Mouse (Mus musculus): ENCODE results near the gene Kcnma1. TPM values are rescaled to one million over a fixed set of nuclear protein-coding genes. Genes with fewer than 3 reads are reported as not detected.

The Kcnma1 gene
- polyA plus RNA-seq, 1 experiment from 2014 or later: 2.1 TPM

GRCm38 (mm10) chr14:23989696-23990095, 24.6 kb downstream of the Kcnma1 start:
- H3K4me3 ChIP-seq (replicated peaks; ENCODE audit: low read depth, low read length): no peak overlapping the region
- no peak overlapping the region for H3K9ac ChIP-seq (ENCODE audit: low read depth, low read length)
- ATAC-seq (replicated peaks; ENCODE audit: low FRiP score, low read depth): no peak
- H3K27me3 ChIP-seq (ENCODE audit: insufficient read depth, low read length): no peaks in the 10 kb centered on the region
- no peaks in the 10 kb centered on the region for H3K36me3 ChIP-seq (ENCODE audit: insufficient read depth, low read length)
- 50% methylated on average over 11 of the region's 11 CpGs for WGBS
- H3K9me3 ChIP-seq (replicated peaks; ENCODE audit: low read length): no peaks in the 10 kb centered on the region
- no peak overlapping the region for H3K4me2 ChIP-seq (ENCODE audit: low read length)
- no peak for TF ChIP-seq CTCF (IDR thresholded peaks at IDR 0.05; ENCODE audit: low read depth)
- no peak overlapping the region for H3K27ac ChIP-seq
- H3K4me1 ChIP-seq (replicated peaks; ENCODE audit: insufficient read depth, low read length): no peaks in the 10 kb centered on the region
- peak; percentile 12 for DNase-seq (ENCODE audit: low spot score)

GRCm38 (mm10) chr14:23982205-23982604, 32.1 kb downstream of the Kcnma1 start:
- Histone ChIP-seq H3K4me1 (replicated peaks; ENCODE audit: insufficient read depth, low read length) (no peaks in the 10 kb centered on the region), H3K27me3 (ENCODE audit: insufficient read depth, low read length) (no peaks in the 10 kb centered on the region), H3K9ac (ENCODE audit: low read depth, low read length) (no peak overlapping the region), H3K36me3 (ENCODE audit: insufficient read depth, low read length) (no peaks in the 10 kb centered on the region), H3K9me3 (replicated peaks; ENCODE audit: low read length) (no peaks in the 10 kb centered on the region), H3K4me2 (ENCODE audit: low read length) (no peak overlapping the region), H3K4me3 (replicated peaks; ENCODE audit: low read depth, low read length) (no peak overlapping the region), H3K27ac (no peak overlapping the region)
- no peak for DNase-seq (ENCODE audit: low spot score)
- WGBS: 86% methylated on average over 8 of the region's 8 CpGs
- ATAC-seq (replicated peaks; ENCODE audit: low FRiP score, low read depth): no peak
- TF ChIP-seq CTCF (IDR thresholded peaks at IDR 0.05; ENCODE audit: low read depth): no peak

- no peaks in the 10 kb centered on the region for H3K27me3 ChIP-seq (ENCODE audit: insufficient read depth, low read length)
- no peak for ATAC-seq (replicated peaks; ENCODE audit: low FRiP score, low read depth)
- no peak for DNase-seq (ENCODE audit: low spot score)
- TF ChIP-seq CTCF (IDR thresholded peaks at IDR 0.05; ENCODE audit: low read depth): no peak
- H3K4me3 ChIP-seq (replicated peaks; ENCODE audit: low read depth, low read length): no peak overlapping the region
- no peaks in the 10 kb centered on the region for H3K36me3 ChIP-seq (ENCODE audit: insufficient read depth, low read length)
- H3K9me3 ChIP-seq (replicated peaks; ENCODE audit: low read length): no peaks in the 10 kb centered on the region
- H3K9ac ChIP-seq (ENCODE audit: low read depth, low read length): no peak overlapping the region
- no peak overlapping the region for H3K27ac ChIP-seq
- no peaks in the 10 kb centered on the region for H3K4me1 ChIP-seq (replicated peaks; ENCODE audit: insufficient read depth, low read length)
- no peak overlapping the region for H3K4me2 ChIP-seq (ENCODE audit: low read length)
- WGBS: 70% methylated on average over 2 of the region's 2 CpGs
These were observed 39.6 kb downstream of the Kcnma1 start for GRCm38 (mm10) chr14:23974685-23975084.

DNA sequence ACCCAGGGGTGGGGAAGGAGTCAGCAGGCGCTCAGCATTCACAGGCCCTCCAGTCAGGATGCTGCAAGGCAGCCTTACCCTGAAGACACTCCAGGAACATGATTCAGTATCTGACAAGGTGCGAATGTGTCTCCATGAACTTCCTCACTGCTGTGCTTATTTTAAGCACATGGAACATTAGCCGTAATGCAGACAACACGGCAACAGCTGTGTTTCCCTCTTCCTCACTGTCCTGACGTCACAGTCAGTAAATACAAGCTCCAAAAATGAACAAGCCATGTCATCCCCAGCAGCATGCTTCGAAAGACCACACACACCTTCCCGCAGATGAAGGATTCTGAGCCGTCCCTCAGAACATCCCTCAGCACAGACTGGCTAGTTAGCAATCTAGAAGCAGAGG, 47.8 kb downstream of the Kcnma1 start:
- Histone ChIP-seq H3K36me3 (ENCODE audit: insufficient read depth, low read length) (no peaks in the 10 kb centered on the region), H3K27me3 (ENCODE audit: insufficient read depth, low read length) (no peaks in the 10 kb centered on the region), H3K9me3 (replicated peaks; ENCODE audit: low read length) (no peaks in the 10 kb centered on the region), H3K4me2 (ENCODE audit: low read length) (no peak overlapping the region), H3K4me1 (replicated peaks; ENCODE audit: insufficient read depth, low read length) (no peaks in the 10 kb centered on the region), H3K9ac (ENCODE audit: low read depth, low read length) (no peak overlapping the region), H3K4me3 (replicated peaks; ENCODE audit: low read depth, low read length) (no peak overlapping the region), H3K27ac (no peak overlapping the region)
- no peak for DNase-seq (ENCODE audit: low spot score)
- ATAC-seq (replicated peaks; ENCODE audit: low FRiP score, low read depth): no peak
- 77% methylated on average over 8 of the region's 8 CpGs for WGBS
- TF ChIP-seq CTCF (IDR thresholded peaks at IDR 0.05; ENCODE audit: low read depth): no peak

DNA sequence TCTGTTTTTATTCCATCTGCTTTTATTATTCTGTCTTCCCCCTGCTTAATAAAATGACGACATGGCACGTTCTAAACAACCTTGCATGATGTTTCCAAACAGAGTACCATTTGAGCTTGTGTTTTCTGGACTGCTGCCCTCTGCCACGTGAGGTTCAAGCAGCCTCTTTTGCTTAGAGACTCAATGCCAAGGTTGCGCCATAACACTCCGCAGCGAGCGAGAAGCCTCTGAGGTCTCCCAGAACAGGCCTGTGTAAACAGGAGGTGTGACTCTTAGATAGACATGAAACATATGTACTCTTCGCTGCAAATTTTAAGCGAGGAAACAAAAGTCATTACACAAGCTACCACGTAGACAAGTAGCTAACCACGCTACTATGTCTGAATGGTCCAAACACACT, 55.2 kb downstream of the Kcnma1 start:
- no peak for TF ChIP-seq CTCF (IDR thresholded peaks at IDR 0.05; ENCODE audit: low read depth)
- no peak overlapping the region for H3K27ac ChIP-seq
- H3K27me3 ChIP-seq (ENCODE audit: insufficient read depth, low read length): no peaks in the 10 kb centered on the region
- H3K4me2 ChIP-seq (ENCODE audit: low read length): no peak overlapping the region
- DNase-seq (ENCODE audit: low spot score): no peak
- H3K9ac ChIP-seq (ENCODE audit: low read depth, low read length): no peak overlapping the region
- WGBS: 58% methylated on average over 11 of the region's 11 CpGs
- no peaks in the 10 kb centered on the region for H3K36me3 ChIP-seq (ENCODE audit: insufficient read depth, low read length)
- no peaks in the 10 kb centered on the region; the same call in 1 of the 2 replicates for H3K4me1 ChIP-seq (replicated peaks; ENCODE audit: insufficient read depth, low read length)
- no peaks in the 10 kb centered on the region for H3K9me3 ChIP-seq (replicated peaks; ENCODE audit: low read length)
- ATAC-seq (replicated peaks; ENCODE audit: low FRiP score, low read depth): no peak
- no peak overlapping the region for H3K4me3 ChIP-seq (replicated peaks; ENCODE audit: low read depth, low read length)

DNA sequence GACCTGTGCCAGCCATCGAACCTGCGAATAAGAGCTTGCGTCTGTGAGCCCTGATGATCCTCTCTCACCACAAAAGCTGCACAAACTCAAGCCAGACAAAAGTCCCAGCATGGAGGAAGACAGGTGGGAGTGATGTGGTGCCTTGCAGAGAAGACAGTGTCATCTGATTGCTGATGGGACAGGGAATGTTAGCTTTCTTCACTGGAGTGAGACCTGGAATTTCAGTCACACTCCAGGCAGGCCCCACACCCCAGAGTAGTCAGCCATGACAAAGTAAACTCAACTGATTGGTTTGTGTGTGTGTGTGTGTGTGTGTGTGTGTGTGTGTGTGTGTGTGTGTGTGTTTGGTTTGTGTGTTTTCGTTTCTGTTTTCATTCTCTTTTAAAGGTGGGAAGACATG, 57.0 kb downstream of the Kcnma1 start:
- Histone ChIP-seq H3K9ac (ENCODE audit: low read depth, low read length) (no peak overlapping the region), H3K4me3 (replicated peaks; ENCODE audit: low read depth, low read length) (no peak overlapping the region), H3K4me2 (ENCODE audit: low read length) (no peak overlapping the region), H3K27me3 (ENCODE audit: insufficient read depth, low read length) (no peaks in the 10 kb centered on the region), H3K27ac (no peak overlapping the region), H3K9me3 (replicated peaks; ENCODE audit: low read length) (no peaks in the 10 kb centered on the region), H3K4me1 (replicated peaks; ENCODE audit: insufficient read depth, low read length) (no peaks in the 10 kb centered on the region; the same call in 1 of the 2 replicates), H3K36me3 (ENCODE audit: insufficient read depth, low read length) (no peaks in the 10 kb centered on the region)
- DNase-seq (ENCODE audit: low spot score) (peak; percentile 57), ATAC-seq (replicated peaks; ENCODE audit: low FRiP score, low read depth) (peak; percentile 61; the same call in 1 of the 2 replicates)
- WGBS: 66% methylated on average over 4 of the region's 4 CpGs
- no peak for TF ChIP-seq CTCF (IDR thresholded peaks at IDR 0.05; ENCODE audit: low read depth)

- TF ChIP-seq CTCF (IDR thresholded peaks at IDR 0.05; ENCODE audit: low read depth): no peak
- Histone ChIP-seq H3K27me3 (ENCODE audit: insufficient read depth, low read length) (no peaks in the 10 kb centered on the region), H3K9me3 (replicated peaks; ENCODE audit: low read length) (no peaks in the 10 kb centered on the region), H3K4me1 (replicated peaks; ENCODE audit: insufficient read depth, low read length) (no peaks in the 10 kb centered on the region), H3K4me2 (ENCODE audit: low read length) (no peak overlapping the region), H3K9ac (ENCODE audit: low read depth, low read length) (no peak overlapping the region), H3K27ac (no peak overlapping the region), H3K36me3 (ENCODE audit: insufficient read depth, low read length) (no peaks in the 10 kb centered on the region), H3K4me3 (replicated peaks; ENCODE audit: low read depth, low read length) (no peak overlapping the region)
- DNase-seq (ENCODE audit: low spot score) (no peak), ATAC-seq (replicated peaks; ENCODE audit: low FRiP score, low read depth) (no peak)
- WGBS: 32% methylated on average over 2 of the region's 2 CpGs
These were observed 70.4 kb downstream of the Kcnma1 start for GRCm38 (mm10) chr14:23943876-23944275.
